Mouse (Mus musculus) fat pad, adult 2 months (tissue): Measurements from ENCODE around the gene Tbc1d10c.

Experiments
- DNase-seq: peaks from one replicate; pipeline ENCODE4 v3.0.0-alpha.2; 2011; ENCODE audit warnings: low read depth, low spot score; ENCODE audit errors: extremely low read depth

Tbc1d10c gene

DNA sequence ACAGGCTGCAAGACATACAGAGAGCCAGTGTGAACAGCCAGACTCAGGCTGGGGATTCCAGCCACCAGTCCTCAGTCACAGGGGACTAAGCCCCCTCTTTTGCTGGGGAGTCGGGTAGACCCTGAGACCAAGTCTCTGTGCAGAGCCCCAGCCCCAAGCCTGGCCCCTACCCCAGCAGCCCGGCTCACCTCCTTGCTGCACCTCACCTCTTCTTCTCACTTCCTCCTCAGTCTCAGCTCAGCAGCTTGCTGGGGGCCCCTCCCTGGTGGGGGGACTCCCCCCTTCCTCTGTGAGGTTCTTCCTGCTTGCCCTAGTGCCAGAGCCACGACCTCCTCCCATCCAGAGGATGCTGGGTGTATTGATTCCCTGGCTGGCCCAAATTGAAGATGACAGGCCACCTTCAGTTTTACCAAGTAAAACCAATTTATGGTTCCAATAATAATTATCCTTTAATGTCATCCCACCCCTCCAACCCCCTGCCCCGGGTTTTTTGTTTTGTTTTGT is at the start of gene Tbc1d10c:
TSS of gene Tbc1d10c (minus strand) at position 454 of the 504 bp plus-strand sequence.
- DNase-seq, result no peak

DNA sequence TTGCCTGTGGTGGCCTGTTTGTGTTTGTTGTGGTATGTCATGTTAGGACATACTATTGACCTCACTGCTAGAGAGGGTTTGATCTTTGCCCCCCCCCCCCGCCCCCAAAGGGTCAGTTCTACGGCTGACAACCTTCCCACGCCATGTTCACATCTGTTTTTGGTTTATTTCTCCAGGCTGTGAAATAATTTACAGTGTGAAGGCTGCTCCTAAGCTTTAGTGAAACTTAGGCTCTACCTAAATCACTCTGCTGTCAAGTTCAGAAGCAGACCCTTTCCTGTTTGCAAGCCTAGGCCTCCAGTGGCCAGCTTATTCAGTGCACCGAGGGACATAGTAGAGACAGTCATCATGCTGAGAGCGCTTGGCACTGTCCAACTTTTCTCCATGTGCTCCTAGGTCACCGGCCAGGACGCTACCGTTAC is 49.2 kb upstream of the Tbc1d10c start:
- DNase-seq, result no peak

DNA sequence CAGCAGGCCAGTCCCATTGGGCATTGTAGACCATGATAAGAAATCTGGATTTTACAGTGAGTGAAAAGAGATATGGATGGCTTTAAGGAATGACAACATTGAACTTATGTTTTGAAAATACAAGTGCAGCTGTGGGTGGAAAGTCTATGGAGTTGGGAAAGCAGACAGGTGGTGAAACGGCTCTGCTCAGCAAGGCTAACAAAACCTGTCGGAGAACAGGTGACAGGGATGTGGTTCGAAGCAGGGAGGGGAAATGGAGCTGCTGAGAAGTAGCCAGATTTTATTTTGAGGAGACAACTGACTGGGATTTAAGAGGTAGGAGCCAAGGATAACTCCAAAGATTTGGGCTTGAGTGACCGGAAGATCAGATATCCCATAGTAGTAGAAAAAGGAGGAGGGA is 43.5 kb upstream of the Tbc1d10c start:
- DNase-seq, result no peak

DNA sequence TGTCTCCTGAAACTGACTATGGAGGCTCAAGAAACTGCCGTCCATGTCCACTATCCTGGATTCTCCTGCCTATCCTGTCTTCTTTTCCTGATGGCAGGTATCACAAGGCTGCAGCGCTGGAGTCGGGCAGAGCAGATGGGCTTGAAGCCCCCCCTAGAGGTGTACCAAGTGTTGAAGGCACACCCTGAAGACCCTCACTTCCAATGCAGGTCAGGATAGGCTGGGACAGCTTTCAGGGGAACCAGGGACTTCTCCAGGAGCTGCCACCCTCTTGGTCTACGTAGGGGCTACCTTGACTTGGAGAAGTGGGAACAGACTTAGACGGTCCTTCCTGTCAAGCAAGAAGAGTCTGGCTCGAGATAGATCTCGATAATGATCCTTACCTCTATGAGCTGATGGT is 41.6 kb upstream of the Tbc1d10c start:
- no peak for DNase-seq

DNA sequence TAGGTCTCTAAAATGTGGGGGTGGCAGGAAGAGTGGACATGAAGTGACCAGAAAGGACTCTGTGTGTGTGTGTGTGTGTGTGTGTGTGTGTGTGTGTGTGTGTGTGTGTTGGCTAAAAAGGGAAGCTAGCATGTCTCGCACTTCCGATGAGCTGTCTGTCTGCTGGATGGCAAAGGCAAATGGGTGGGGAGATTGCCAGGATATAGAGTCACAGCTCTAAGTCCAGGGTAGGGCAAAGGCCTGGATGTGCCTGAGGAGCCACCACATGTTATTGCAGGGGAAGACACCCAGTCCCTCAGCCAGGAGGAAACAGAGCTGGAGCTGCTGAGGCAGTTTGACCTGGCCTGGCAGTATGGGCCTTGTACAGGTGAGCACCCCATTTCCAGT is 41.1 kb upstream of the Tbc1d10c start:
- no peak for DNase-seq

DNA sequence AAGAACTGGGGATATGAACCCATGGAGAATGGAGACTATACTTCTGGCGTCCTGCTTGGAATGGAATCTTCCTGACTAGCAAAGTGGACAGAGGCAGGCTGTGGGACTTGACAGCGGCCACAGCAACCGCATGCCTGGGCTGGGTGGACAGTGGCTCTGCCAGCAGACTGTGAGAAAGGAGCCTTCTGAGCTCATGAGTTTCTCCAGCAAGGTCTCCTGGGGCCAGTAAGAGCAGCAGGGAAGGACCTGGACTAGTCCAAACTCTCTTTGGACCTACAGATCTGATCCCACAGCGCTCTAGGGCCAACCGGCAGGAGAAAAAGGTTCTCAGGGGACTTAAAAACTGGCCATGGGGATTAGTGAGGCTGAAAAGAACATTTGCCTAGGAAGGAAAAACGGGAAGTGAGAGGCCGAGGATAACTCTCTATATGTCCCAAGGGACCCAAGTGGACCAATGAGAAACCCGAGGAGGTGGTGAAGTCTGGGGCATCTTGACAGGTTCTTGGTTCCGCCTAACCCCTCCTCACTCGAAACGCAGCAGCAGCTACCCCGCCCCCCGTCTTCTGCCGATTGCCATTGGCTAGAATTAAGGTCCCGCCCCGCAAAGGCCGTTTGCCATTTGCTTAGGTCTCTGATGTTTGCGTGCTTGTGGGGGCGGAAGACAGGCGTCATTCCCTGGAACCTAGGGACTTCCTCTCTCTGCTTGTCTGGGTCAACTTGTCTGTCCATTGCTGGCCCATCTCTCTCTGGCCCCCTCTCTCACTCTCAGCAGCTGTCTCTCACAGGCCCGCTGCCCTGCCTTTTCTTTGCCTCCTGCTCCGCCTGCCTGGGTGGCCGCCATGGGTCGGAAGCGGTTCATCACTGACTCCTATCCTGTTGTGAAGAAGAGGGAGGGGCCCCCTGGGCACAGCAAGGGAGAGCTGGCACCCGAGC is 40.4 kb upstream of the Tbc1d10c start, which contains the start of gene Pold4:
TSS of gene Pold4 (plus strand) at position 647 of the 933 bp plus-strand sequence.
- DNase-seq, result peak; percentile 74

DNA sequence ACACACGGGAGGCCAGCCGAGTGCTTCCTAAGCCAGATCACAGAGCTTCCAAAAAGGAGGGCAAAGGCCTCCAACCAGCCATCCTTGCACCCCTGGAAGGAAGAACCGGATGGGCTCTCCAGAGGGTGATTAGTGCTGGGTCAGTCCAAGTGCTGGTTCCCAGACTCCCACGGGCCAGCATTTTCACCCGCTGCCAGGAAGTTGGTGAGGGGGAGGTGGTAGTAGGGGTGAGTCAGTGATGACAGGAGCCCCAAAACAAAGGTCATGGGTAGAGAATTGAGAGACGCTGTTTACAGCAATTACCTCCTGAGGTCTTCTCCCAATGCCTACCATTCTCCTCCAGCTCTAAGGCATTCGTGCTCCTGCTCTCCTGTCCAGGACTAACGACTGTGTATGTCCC is 39.3 kb upstream of the Tbc1d10c start:
- DNase-seq, result no peak

DNA sequence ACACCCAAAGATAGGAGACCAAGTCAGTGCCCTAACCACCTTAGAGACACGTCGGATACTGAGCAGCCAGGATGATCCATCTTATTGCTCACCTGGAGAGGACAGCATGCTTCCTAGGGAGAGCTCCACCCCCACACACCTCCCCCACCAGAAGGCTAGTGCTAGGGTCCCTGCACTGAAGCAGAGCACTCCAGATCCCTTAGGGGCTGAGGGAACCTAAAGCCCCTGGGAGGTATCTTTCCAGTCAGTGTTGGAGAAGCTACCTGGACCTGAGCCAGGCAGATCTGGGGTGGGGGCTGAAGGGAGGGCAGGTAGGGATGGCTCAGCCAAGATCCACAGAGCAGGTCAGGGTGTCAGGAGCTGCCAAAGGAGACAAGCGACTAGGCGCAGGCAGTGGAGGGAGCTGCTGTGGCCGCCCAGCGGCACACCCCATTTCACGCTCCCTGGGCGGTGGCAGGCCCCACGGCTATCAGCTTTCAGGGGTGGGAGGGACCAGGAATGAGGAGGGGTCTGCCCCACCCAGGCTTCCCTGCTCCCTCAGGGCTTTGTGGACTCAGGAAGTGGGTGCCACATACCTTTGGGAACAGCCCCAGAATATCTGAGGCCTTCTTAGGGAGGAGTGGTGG is 38.5 kb upstream of the Tbc1d10c start:
- no peak for DNase-seq

DNA sequence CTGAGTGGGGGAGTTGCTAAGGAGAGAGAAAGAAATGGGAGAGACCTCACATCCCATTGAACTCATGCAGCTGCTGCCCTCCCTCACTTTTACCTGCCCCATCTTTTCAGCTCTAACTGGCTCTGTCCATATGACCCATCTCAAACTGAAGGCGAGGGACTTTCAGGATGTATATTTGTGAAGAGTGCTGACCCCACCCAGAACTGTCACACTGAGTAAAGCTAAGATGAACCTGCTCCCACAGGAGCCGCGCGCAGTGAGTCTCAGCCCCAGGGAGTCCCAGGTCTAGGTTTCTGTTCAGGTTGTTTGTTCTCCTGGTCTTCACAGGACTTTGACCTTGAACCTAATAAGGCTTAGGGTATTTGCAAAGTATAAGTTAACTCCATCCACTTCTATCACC is 37.8 kb upstream of the Tbc1d10c start:
- DNase-seq, result no peak

DNA sequence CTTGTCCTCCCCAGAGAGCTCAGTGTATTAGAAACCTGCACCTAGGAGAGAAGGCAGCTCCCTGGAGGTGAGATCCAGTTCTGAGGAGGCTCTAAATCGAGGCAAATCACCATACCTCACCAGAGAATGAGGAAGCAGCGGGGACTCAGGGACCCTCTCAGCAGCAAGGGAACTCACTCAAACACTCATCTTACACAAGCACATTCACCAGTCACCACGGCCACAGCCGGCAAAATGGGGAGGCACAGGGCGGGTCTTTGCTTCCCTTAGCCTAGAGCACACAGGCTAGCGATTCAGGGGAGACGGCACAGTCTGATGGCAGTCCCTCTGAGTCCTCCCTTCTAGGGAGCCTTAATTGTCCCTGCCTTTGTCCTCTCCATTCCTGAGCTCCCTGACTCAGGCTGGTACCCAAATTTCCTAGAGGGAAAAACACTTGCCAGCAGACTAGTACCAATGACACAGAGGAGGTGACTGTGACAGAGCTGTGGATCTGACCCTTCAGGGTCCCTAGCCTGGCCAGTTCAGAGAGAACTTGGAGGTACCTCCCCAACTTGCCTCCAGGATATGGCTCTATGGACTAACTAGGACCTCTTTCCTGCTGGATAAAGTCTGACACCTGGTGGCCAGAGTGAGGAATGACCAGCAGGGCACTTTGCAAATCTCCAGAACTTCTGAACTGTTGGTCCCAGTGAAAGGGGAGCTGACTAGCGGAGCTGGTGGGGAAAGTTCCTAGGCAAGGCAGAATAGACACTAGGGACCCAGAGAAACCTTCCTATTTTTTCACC is 37.0 kb upstream of the Tbc1d10c start:
- DNase-seq, result no peak

DNA sequence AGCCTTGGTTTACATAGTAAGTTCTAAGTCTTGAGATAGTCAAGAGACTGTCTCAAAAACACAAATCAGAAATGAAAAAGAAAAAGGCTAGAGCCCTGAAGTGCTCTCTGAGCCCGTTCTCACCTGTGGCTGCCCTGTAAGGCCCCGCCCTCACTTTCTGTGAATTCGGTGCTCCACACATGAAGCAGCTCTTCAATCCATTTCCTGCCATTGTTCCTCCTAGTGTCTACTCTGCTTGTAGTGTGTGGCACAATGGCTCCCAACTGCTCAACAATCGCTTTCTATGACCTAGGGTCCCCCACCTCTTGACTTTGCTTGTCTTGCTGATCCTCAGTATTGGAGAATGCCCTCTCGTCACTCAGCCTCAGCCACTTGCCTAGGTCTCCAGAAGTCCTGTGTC is 36.4 kb upstream of the Tbc1d10c start:
- no peak for DNase-seq

DNA sequence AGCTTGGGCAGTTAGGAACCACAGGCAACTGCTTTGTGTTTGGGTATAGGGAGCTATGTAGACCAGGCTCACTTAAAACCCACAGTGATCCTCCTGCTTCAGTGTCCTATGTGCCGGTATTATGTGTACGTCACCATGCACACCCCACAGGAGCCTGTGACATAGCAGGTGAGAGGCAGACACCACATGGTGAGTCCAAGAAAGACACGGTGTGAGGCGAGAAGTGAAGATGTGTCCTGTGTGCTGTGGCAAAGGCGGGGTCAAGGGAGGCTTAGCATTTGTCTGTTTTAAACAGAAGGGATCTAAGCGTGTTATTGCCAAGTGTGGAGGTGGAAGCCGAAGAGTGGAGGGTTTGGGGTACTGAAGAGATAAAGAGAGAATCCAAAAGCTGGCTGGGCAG is 35.7 kb upstream of the Tbc1d10c start:
- DNase-seq, result no peak

DNA sequence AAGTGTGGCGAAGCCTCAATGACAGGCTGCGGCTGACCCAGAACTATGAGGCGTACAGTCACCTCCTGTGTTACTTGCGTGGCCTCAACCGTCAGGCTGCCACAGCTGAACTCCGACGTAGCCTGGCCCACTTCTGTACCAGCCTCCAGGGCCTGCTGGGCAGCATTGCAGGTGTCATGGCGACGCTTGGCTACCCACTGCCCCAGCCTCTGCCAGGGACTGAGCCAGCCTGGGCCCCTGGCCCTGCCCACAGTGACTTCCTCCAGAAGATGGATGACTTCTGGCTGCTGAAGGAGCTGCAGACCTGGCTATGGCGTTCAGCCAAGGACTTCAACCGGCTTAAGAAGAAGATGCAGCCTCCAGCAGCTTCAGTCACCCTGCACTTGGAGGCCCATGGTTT is 31.1 kb upstream of the Tbc1d10c start:
- DNase-seq, result no peak

DNA sequence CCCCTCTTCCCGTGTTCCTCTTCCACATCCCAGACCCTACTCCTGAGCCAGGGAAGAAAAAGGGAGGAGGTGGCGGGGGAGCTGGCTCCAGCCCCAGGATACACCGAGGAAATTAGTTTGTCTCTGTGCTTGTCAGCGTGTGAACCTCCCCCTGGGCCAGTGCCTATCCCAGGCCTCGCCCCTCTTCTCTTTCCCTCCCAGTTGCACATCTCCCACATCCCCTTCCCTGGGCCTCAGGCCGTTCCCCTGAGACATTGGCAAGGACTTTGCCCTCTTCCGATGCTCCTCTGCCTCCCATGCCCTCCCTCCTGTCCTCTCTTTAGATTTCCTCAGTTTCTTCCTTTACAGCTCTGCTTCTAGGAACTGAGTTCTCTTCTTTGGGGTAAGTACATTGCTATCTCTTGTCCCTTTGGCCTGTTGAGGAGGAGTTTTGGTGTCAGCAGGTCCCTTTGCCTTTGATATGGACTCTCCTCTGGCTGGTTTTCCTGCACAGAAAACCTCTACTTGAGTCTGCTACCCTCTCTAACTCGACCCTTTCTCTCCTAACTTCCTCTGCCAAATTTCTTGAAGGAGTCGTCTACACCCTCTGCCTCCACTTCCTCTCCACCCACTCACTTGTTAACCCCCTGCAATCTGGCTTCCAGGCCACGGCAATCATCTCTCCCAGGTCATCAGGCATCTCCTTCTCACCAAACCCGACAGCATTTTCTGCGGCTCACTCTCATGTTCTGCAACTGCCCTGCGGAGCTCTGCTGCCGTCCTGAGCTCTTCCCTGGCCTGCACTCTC is 30.1 kb upstream of the Tbc1d10c start:
- DNase-seq, result no peak

DNA sequence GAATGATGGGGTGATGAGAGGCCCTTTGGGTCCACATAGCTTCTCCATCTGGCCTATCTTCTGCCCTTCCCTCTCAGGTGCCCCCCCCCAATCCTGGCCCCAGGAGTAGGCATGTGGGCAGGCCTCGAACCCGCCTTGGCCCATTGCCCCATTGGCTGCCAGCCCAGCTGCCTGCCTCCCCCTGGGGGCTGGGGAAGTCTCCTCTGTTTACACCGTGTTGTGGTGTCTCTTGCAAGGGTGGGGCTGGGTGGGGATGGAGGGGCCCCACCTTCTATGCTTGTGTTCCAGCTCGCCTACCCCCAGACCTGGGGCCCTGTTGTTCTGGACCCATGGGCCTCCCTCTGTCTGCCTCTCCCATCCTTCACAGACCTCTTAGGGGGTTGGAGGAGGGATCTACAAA is 29.3 kb upstream of the Tbc1d10c start:
- DNase-seq, result no peak

DNA sequence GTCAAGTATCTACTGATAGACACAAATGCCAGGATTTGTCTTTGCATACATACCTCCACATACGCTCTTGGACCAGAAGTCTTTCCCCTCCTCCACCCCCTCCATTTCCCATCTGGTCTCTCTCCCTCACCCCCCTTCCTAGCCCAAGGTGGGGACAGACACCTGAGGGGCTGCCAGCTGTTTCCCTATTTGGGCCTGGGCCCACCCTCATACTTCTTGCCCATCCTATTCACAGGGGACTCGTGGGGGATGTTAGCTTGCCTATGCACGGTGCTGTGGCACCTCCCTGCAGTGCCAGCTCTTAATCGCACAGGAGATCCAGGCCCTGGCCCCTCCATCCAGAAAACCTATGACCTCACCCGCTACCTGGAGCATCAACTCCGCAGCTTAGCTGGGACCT is 28.9 kb upstream of the Tbc1d10c start:
- DNase-seq, result no peak

DNA sequence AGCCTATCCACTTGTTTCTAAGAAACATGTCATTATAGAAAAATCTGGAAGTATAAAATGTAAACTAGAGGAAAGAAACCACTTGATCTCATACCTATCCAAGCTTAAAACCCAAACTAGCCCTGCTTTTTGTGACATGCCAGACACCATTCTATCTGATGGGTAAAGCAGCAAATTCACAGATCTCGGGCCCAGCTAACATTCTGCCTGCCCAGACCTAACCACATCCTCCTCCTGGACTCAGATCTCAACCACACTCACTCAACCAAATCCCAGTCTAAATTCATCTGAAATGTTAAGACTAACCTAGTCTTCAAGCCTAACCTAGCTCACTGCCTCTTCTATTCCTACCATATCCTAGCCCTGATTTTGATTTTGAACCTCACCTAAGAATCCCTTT is 27.7 kb upstream of the Tbc1d10c start:
- no peak for DNase-seq

DNA sequence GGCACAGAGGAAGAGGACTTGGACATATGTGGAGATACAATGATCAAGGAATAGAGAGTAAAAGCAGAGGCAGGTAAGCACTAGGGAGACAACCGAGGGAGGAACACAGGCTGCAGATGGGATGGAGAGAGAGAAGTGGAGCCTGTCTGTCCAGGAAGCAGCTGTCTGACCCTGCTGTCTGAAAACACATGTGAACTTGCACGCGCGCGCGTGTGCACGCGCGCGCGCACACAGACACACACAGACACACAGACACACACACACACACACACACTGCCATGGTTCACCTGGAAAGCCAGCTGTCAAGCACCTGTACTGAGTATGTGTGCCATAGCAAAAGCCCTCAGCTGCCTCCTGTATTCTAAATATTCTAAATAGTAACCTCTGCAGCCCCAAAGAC is 27.2 kb upstream of the Tbc1d10c start:
- no peak for DNase-seq

DNA sequence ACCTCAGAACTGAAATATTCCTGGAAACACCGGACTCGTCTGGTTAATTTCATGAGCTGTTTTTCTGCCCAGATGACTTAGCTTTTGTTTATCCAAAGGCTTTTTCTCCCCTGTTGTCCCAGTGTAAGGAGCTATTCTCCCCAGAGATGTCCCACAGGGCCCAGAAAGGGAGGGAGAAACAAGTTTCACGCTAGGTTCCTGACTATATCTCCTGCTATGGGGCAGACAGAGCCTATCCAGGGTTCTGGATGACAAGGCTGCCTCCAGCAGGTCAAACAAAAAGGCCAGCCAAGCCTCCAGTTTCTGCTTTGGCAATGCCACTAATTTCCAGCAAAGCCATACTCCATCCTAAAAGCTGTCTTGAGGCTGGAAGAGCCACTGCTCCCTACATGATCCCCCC is 26.8 kb upstream of the Tbc1d10c start:
- no peak for DNase-seq

DNA sequence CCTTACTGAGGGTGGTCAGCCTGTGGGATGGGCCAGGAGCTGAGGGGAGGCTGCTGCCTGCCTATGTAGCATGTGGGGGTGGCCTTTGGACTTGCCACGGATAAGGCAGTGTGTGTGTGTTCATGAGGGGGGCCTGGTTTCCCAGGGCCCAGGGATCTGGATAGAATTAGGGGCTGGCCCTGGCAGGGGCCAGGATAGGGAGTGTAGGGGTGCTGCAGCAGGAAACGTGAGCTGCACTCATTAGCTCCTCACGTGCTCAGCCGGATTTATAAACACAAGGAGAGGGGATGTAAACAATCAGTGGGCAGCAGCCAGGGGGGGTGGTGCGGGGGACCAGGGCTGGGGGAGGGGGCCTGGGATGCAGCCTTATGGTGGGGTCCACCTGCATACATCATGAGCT is 26.1 kb upstream of the Tbc1d10c start:
- no peak for DNase-seq
